Mouse (Mus musculus) kidney, adult 2 months (tissue): ENCODE measurements around the gene Gng12.

Experiments used
- CTCF ChIP-seq: fragments of 200-500 bp; conservative IDR thresholded peaks from 2 replicates; pipeline ENCODE4 v1.5.1; 2011; ENCODE audit warnings: low read depth, mild to moderate bottlenecking, control low read depth, low read length, moderate library complexity, mixed read lengths; ENCODE audit not compliant: insufficient read depth, insufficient read length
- POLR2A ChIP-seq: fragments of 200-500 bp; IDR thresholded peaks from one replicate; pipeline ENCODE4 v1.6.1; 2011; ENCODE audit warnings: low read depth, low read length, control low read depth

GRCm38 (mm10) chr6:66913355-66913754 is 17.2 kb downstream of the Gng12 start:
- TF ChIP-seq CTCF: no peak
- no peak for TF ChIP-seq POLR2A
